Mouse (Mus musculus) liver, embryonic 14.5 days (tissue): Measurements from ENCODE around the gene Hoxb4. TPM values are rescaled to one million over a fixed set of nuclear protein-coding genes. Genes with fewer than 3 reads are reported as not detected.
A peak's percentile ranks its signal among the peaks of the same experiment; 100 is the strongest.

Experiments used
- ATAC-seq: fragments of 200-750 bp; cut with Nextera tagmentation; 2 replicates; pipeline ENCODE4 v1.8.0; 2017; ENCODE audit warnings: moderate number of reproducible peaks, mild to moderate bottlenecking, moderate library complexity; ENCODE audit not compliant: insufficient read depth
- DNase-seq, 3 experiments: peaks; one replicate each; pipeline ENCODE4 v3.0.0-alpha.2; 2012 to 2013; ENCODE audit warnings: low read depth in 3 of 3, low spot score in 3 of 3
- H3K27ac ChIP-seq: fragments of 300-500 bp; sonication (generic); 2 replicates; pipeline ENCODE4 v1.5.1; 2014; ENCODE audit warnings: moderate library complexity, mild to moderate bottlenecking, control low read depth, inconsistent platforms
- H3K27me3 ChIP-seq: fragments of 300-500 bp; sonication (generic); 2 replicates; pipeline ENCODE4 v1.6.1; 2014; ENCODE audit warnings: mild to moderate bottlenecking, low read length, moderate library complexity; ENCODE audit not compliant: control insufficient read depth, insufficient read depth
- H3K36me3 ChIP-seq: fragments of 300-500 bp; sonication (generic); replicated peaks from 2 replicates; pipeline ENCODE4 v1.6.1; 2014; ENCODE audit warnings: low read depth; ENCODE audit not compliant: control insufficient read depth, insufficient read depth
- H3K4me1 ChIP-seq, 2 experiments: fragments of 200-500 bp in 1 of 2; fragments of 300-500 bp in 1 of 2; sonication (generic) in 1 of 2; replicated peaks; 2 replicates each; pipeline ENCODE4 v1.6.1; 2012 to 2014; ENCODE audit warnings: antibody characterized with exemption in 1 of 2, inconsistent platforms in 1 of 2, low read length in 1 of 2; ENCODE audit not compliant: control insufficient read depth in 2 of 2, insufficient read depth in 2 of 2
- H3K4me2 ChIP-seq: fragments of 300-500 bp; sonication (generic); 2 replicates; pipeline ENCODE4 v1.6.1; 2014; ENCODE audit warnings: low read depth, mild to moderate bottlenecking, control low read depth, moderate library complexity
- H3K4me3 ChIP-seq, 2 experiments: fragments of 200-500 bp in 1 of 2; fragments of 300-500 bp in 1 of 2; sonication (generic) in 1 of 2; 2 replicates each; pipeline ENCODE4 v1.5.1; 2012 to 2014; ENCODE audit warnings: low read depth in 2 of 2, low read length in 2 of 2, mild to moderate bottlenecking in 2 of 2, control low read depth in 1 of 2, inconsistent platforms in 1 of 2, moderate library complexity in 1 of 2; ENCODE audit not compliant: insufficient read depth in 1 of 2
- H3K9ac ChIP-seq: fragments of 300-500 bp; sonication (generic); replicated peaks from 2 replicates; pipeline ENCODE4 v1.6.1; 2014; ENCODE audit warnings: mild to moderate bottlenecking, control low read depth, moderate library complexity
- H3K9me3 ChIP-seq: fragments of 300-500 bp; sonication (generic); 2 replicates; pipeline ENCODE4 v1.6.1; 2016; ENCODE audit warnings: low read length, mixed read lengths; ENCODE audit not compliant: control insufficient read depth
- CTCF ChIP-seq: IDR thresholded peaks from 2 replicates; pipeline ENCODE4 v1.5.1; 2016; ENCODE audit warnings: antibody characterized with exemption, low read depth, control low read depth
- EP300 ChIP-seq: IDR thresholded peaks from 2 replicates; pipeline ENCODE4 v1.6.1; 2016; ENCODE audit warnings: antibody characterized with exemption, low read depth
- WGBS: fragments of 180-500 bp; shearing (Covaris S2); extraction: QIAGEN DNeasy Blood & Tissue Kit; methylation state at CpG from one replicate; pipeline ENCODE4 v1.1.7; 2014; ENCODE audit not compliant: insufficient replicate concordance; 5-methylcytosine and 5-hydroxymethylcytosine counted together
- polyA plus RNA-seq, 2 experiments: library from polyadenylated mRNA; depleted of rRNA in 1 of 2; stranded (reverse) in 1 of 2; unstranded in 1 of 2; fragments of >200 nt; fragmentation: Nextera tagmentation in 1 of 2; extraction: Ambion mirVana in 1 of 2; gene quantifications; 2 replicates each; pipeline versions ENCODE4 v1.2.1 to v1.2.3; 2012 to 2014

Hoxb4 gene
- polyA plus RNA-seq, 2 experiments, result 0.06 to 0.48 TPM

DNA sequence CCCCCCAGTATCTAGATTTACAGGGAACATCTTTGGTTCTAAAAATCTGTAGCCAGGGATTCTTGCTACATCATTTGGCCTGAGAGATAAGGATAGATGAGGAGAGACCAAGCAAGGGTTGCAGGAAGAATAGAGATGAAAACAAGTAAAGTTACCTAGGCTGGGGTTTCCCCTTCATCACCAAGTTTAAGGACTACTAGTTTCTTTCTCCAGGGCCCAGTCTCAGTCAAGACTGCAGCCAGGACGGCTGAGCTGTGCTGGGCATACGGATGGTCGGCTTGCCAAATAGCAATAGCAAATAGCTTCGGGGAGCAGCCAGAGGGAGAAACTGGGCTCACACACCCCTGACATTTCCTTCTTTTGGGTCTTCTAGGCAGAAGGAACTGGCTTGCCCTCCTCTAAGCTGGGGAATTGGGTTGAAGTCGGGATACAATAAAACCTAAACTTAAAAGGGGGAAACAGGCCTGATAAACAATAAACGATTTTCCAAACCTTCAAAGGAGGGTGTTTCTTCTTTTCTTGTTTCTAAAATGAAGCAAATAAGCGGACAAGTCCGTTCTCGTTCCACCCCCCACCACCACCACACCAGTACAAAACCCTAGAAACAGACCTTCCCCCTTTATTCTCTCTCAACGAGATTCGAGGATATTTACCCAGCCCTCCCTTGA, 20.0 kb upstream of the Hoxb4 start:
- Histone ChIP-seq H3K36me3 (no peaks in the 10 kb centered on the region), H3K9me3 (no peaks in the 10 kb centered on the region), H3K4me2 (no peak overlapping the region), H3K27me3 (peaks cover 100% of the 10 kb centered on the region), H3K9ac (no peak overlapping the region), H3K4me3 (no peak overlapping the region), H3K4me1 (no peaks in the 10 kb centered on the region), H3K27ac (no peak overlapping the region)
- ATAC-seq (no peak), DNase-seq (no peak)
- WGBS, result 14% methylated on average over 11 of the region's 11 CpGs
- TF ChIP-seq EP300, result no peak
- no peak for TF ChIP-seq CTCF

DNA sequence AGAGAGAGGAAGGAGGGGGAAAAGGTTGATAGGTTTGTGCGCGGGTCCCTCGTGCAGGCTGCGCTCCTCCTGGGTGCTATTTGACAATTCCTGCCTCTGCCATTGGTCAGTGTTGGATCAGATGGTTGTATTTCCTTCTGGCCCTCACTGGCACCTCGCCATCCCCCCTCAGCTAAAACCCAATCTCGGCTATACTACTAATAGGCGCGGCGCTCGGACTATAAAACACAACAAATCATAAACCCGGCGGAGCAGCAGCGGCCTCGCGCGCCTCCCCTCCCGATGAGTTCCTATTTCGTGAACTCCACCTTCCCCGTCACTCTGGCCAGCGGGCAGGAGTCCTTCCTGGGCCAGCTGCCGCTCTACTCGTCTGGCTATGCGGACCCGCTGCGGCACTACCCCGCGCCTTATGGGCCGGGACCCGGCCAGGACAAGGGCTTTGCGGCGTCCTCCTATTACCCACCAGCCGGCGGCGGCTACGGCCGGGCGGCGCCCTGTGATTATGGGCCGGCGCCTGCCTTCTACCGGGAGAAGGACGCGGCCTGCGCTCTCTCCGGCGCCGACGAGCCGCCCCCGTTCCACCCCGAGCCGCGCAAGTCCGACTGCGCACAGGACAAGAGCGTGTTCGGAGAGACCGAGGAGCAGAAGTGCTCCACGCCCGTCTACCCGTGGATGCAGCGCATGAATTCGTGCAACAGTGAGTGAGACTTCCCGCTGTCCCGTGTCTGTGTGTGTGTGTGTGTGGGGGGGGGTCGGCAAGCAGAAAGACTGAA, 19.0 kb upstream of the Hoxb4 start:
- H3K27me3 ChIP-seq, result peaks cover 100% of the 10 kb centered on the region
- no peaks in the 10 kb centered on the region for H3K4me1 ChIP-seq
- TF ChIP-seq EP300 (no peak), CTCF (no peak)
- H3K4me3 ChIP-seq, result 0 out of 4 replicates have a peak overlapping the region, but pooled peaks of 1 of the 2 experiments have one; percentile 1
- H3K9me3 ChIP-seq, result no peaks in the 10 kb centered on the region
- no peak overlapping the region for H3K4me2 ChIP-seq
- H3K36me3 ChIP-seq, result no peaks in the 10 kb centered on the region
- ATAC-seq, result no peak
- under 1% methylated on average over 66 of the region's 66 CpGs for WGBS
- no peak overlapping the region for H3K9ac ChIP-seq
- H3K27ac ChIP-seq, result no peak overlapping the region
- DNase-seq, result no peak

DNA sequence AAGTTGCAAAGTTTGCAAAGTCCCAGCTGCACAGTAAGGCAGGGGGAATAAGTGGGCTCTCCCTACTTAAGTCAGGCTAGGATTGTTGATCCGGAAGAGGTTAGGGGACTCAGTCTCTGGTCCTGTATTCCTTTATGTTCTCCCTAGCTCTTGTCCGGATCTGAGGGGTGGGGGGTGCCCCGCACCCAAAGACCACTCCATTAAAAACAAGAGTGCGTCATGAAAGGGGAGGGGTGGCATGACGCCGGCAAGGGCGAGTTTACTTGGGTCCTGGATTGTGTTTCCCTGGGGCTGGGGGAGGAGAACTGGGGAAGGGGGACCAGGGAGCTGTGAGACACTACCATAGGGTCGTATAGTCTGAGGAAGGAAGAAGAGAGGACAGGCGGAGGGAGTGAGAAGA, 18.3 kb upstream of the Hoxb4 start:
- ATAC-seq, result no peak

DNA sequence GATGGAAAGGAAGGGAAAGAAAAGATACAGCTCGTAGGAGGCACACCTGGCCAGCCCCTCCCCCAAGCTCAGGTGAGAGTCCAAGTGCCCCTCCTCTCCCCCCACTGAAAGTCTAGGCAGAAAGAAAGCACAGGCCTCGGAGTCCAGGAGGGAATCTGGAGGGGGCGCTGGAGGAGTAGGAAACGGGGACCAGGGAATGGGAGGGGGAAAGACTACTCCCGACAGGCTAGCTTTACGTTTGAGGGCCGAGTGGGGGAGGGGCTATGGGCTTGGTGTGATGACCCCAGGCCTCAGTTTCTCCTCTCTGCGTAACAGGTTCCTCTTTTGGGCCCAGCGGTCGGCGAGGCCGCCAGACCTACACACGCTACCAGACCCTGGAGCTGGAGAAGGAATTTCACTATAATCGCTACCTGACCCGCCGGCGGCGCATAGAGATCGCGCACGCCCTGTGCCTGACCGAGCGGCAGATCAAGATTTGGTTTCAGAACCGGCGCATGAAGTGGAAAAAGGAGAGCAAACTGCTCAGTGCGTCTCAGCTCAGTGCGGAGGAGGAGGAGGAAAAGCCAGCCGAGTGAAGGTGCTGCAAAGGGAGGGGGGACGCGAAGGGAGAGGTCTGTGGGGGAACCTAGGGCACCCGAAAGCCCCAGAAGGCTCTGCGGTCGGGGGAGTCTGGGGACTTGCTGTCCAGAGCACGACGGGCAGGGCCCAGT, 17.6 kb upstream of the Hoxb4 start:
- no peak for TF ChIP-seq CTCF
- no peak for TF ChIP-seq EP300
- Histone ChIP-seq H3K27me3 (peaks cover 100% of the 10 kb centered on the region), H3K4me3 (no peak overlapping the region), H3K9ac (no peak overlapping the region), H3K4me1 (no peaks in the 10 kb centered on the region), H3K4me2 (no peak overlapping the region), H3K36me3 (no peaks in the 10 kb centered on the region), H3K9me3 (no peaks in the 10 kb centered on the region), H3K27ac (no peak overlapping the region)
- DNase-seq (no peak), ATAC-seq (no peak)
- 3% methylated on average over 35 of the region's 35 CpGs for WGBS

More for the DNA sequence above, 18.3 kb upstream of the Hoxb4 start:
- 2% methylated on average over 9 of the region's 9 CpGs for WGBS
- no peak overlapping the region for H3K4me3 ChIP-seq
- no peaks in the 10 kb centered on the region for H3K9me3 ChIP-seq
- no peak overlapping the region for H3K4me2 ChIP-seq
- TF ChIP-seq EP300 (no peak), CTCF (no peak)
- no peaks in the 10 kb centered on the region for H3K4me1 ChIP-seq
- H3K27ac ChIP-seq, result no peak overlapping the region
- H3K9ac ChIP-seq, result no peak overlapping the region
- no peaks in the 10 kb centered on the region for H3K36me3 ChIP-seq
- DNase-seq, result no peak
- peaks cover 100% of the 10 kb centered on the region for H3K27me3 ChIP-seq

DNA sequence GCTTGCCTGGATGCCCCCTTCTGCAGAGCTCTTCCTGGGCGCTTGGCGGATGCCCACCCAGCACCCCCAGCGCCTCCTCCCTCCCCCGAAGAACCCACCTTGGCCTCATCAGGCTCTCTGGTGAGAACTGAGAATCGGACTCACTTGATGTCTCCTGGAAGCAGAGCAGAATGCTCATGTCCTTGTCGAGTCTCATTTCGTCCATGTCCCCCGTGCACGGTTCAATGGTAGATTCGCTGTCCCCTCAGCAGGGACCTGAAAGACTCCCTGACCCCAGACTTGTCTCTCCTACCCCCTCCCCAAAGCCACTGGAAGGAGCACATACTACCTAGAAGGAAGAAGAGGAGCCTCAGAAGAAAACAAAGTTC, 17.0 kb upstream of the Hoxb4 start:
- 27% methylated on average over 9 of the region's 10 CpGs for WGBS
- no peak overlapping the region for H3K27ac ChIP-seq
- no peaks in the 10 kb centered on the region for H3K4me1 ChIP-seq
- H3K9me3 ChIP-seq, result no peaks in the 10 kb centered on the region
- no peak overlapping the region for H3K4me3 ChIP-seq
- DNase-seq (no peak), ATAC-seq (no peak)
- H3K27me3 ChIP-seq, result peaks cover 100% of the 10 kb centered on the region
- H3K36me3 ChIP-seq, result no peaks in the 10 kb centered on the region
- TF ChIP-seq EP300 (no peak), CTCF (no peak)
- no peak overlapping the region for H3K4me2 ChIP-seq
- H3K9ac ChIP-seq, result no peak overlapping the region
